Mouse (Mus musculus) gonadal fat pad, adult 2 months (tissue): Measurements from ENCODE around the gene Dlg2. TPM values are rescaled to one million over a fixed set of nuclear protein-coding genes. Genes with fewer than 3 reads are reported as not detected.

Experiments
- DNase-seq: peaks from one replicate; pipeline ENCODE4 v3.0.0-alpha.2; 2012; ENCODE audit warnings: low read depth
- polyA plus RNA-seq: library from polyadenylated mRNA; depleted of rRNA; stranded (reverse); fragments of >200 nt; gene quantifications from 2 replicates; pipeline ENCODE4 v1.2.3, GENCODE M21; 2012

Gene Dlg2
- polyA plus RNA-seq, 1 experiment, result 1.6 TPM

DNA sequence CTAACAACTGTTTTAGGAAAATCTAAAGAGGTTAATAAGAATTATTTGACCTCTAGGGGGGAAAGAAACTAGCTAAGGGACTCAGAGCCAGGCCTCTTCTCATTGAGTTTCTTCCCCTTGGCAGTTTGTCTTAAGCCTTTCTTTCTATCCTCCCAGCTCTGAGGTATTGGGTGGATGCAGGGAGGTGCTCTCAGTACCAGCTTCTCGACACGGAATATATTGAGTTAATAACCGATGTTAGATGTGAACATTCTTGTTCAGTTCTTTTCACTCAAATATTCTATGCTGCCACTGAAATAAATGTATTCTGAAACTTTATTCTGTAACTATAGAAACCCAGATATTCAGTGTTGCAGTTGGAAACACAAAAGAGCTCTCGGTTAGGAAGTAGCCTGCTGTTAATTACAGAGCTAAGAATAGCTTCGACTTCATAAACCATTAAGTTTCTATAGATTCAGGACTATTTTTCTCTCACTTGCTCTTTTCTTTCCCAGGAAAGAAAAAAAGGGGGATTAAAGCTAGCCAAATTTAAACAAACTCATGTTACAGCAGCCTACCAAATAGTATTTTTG is 1907.5 kb downstream of the Dlg2 start:
- DNase-seq, result no peak

- no peak for DNase-seq
These were observed 1915.7 kb downstream of the Dlg2 start for GRCm38 (mm10) chr7:92392052-92392640.

DNA sequence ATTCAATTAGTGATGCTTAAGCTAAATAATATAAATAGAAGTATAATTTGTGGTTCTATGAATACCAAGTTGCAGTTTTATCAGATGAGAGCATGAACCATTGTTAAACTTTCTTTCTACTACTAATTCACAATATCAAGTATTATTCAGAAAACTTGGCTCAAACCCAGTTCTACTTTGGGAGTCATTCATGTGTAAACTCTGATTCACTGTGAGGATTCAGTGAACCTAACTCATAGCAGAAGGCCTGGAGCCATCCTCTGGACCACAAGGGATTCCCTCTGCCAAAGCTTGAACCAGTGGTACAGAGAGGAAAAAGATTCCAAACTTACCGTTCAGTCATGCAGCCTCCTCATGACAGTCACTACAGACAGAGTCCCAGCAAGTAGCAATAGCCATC is 1920.3 kb downstream of the Dlg2 start:
- no peak for DNase-seq

GRCm38 (mm10) chr7:92398841-92399240 is 1922.4 kb downstream of the Dlg2 start:
- DNase-seq, result no peak

DNA sequence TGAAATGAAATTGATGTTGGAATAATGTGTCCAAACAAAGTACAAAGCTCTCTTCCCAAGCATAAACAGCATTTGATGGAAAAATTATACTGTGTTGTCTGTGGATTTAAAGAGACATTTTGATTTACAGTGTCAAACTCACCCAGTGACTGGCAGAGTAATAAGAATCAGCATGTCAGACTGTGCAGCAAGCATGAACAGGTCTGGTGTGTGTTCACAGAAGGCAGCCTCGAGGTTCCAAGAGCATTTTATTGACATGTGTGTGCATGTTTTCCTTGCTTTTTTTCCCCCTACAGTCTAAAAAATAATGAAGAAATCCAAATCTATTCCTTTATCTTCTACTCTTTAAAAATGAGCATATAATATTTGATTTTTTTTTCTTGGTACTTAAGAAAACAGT is 1924.1 kb downstream of the Dlg2 start:
- DNase-seq, result no peak

GRCm38 (mm10) chr7:92401001-92401688 is 1924.7 kb downstream of the Dlg2 start:
- DNase-seq, result no peak

- no peak for DNase-seq
These were observed 1932.0 kb downstream of the Dlg2 start for GRCm38 (mm10) chr7:92408479-92408878.

- no peak for DNase-seq
These were observed 1944.0 kb downstream of the Dlg2 start for GRCm38 (mm10) chr7:92420474-92420873.

DNA sequence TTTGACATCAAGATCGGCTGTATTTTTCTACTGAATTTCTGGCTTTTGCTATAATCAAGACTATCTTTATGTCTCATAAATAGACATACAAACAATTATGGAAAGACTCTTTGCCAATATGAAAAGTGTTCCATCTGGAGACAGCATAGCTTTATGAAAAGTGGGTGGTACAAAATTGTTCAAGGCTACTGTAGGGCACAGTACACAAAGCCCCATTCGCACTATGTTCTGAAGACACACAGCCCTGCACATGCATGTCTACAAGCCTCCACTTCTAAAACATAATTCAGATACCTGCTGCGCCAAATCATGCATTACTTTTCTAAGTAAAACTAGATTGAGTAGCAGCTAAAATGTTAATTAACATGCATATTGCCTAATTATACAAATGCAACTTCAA is 1946.5 kb downstream of the Dlg2 start:
- no peak for DNase-seq

- DNase-seq, result no peak
These were observed 1948.2 kb downstream of the Dlg2 start for GRCm38 (mm10) chr7:92424703-92425102.

- no peak for DNase-seq
These were observed 1950.8 kb downstream of the Dlg2 start for GRCm38 (mm10) chr7:92427280-92427679.

GRCm38 (mm10) chr7:92428629-92429028 is 1952.2 kb downstream of the Dlg2 start:
- DNase-seq, result no peak

DNA sequence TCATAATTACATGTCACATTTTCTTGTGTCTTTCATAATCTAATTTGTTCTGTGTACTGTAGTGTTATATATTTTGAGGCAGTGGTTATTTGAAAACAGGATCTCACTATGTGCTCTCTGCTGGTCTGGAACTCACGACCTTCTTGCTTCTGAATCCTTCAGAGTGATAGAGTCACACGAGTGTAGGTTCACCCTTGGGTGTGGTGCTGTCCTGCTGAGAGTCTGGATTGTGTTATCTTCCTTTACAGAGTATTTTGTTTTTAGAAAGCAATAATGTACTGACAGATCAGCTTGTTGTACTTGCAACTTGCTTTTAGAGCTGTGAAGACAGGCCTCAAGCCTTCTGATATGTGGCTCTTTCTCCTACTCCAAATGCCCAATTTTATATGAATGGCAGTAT is 1953.8 kb downstream of the Dlg2 start:
- no peak for DNase-seq

DNA sequence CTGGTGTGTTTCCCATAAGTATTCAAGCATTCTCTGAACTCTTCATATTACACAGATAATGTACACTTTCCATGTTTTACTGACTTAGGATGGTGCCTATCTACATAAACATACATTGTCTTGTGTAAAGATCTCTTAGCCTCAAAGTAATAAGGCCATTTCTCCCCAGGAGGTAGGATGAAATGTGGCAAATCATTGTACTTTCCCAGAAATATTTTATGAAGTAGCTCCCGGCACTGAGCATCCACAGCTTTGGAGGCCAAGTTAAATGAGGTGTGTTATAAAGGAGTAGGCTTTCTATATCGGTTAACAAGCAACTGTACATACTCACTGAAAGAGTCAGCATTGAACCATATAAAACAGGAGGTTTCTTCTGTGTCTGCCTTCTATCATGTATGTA is 1960.7 kb downstream of the Dlg2 start:
- DNase-seq, result no peak

GRCm38 (mm10) chr7:92439503-92440487 is 1963.3 kb downstream of the Dlg2 start:
- DNase-seq, result no peak

GRCm38 (mm10) chr7:92441611-92442010 is 1965.1 kb downstream of the Dlg2 start:
- DNase-seq, result no peak

- no peak for DNase-seq
These were observed 1965.6 kb downstream of the Dlg2 start for GRCm38 (mm10) chr7:92442082-92442481.

DNA sequence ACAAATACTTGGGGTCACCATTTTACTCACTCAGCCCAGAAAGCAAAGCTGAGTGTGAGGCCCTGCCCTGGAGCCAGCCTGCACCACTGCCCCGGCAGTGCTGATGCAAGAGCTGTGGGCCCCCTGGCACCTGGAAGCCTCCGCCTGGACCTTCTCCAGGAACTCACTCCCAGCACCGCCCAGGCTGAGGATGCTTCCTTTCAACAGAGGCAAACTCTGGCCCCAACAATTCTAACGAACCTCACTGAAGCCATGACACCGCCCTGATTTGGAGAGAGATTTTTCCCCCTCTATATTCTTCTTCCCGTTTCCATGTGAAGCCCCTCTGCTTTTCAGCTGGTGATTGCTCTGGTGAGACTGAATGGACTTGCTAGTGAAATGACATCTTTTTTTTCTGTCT is 1971.5 kb downstream of the Dlg2 start:
- no peak for DNase-seq

DNA sequence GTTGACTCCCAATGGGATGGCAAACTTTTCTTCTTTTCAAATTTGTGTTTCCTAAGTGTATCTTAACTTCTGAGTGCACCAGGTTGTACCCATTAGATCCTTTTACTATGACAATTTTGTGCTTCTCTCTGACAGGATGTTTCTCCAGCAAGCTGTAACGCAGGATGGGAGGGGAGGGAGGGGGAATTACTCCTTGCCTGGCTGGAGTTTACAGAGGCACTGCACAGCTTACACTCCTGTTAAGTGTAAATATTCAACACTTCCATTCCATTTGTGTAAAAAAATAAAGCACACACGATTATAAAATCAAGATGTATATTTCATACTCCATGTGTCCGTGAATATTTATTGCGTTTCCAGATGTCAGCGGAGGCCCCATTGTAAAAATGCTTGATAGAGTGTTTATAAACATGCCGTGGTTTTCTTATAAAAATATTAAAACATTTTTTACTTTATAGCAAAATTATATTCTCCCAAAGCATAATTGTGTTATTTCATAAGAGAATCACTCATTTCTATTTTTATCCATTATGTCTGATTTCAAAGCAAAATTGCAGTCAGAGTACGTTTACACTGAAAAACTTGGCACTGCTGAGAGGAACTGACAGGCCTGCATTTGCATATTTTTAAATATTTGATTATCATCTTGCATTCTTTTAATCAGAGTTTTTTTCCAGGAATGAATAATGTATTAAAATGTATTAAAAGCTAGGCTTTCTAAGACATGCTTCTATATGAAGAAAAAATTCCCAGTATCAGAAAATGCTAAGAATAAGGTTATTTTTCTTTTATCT is 1972.5 kb downstream of the Dlg2 start:
- no peak for DNase-seq

DNA sequence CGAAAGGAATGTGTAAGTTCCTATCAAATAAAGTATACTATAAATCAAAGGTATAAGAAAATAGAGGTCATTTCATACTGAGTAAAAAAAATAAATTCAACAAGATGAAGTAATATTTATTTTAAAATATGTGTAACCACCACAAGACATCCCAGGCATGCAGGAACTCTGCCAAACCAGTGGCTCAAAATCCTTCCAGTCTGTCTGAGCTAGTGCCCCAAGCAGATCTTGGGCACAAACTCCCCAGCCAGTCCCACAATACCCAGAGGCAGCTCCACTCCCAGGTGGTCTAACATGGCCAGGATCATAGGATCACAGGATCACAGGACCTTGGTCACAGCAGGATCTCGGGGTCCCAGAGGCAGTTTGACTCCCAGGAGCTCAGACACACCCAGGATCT is 1977.7 kb downstream of the Dlg2 start:
- DNase-seq, result no peak

DNA sequence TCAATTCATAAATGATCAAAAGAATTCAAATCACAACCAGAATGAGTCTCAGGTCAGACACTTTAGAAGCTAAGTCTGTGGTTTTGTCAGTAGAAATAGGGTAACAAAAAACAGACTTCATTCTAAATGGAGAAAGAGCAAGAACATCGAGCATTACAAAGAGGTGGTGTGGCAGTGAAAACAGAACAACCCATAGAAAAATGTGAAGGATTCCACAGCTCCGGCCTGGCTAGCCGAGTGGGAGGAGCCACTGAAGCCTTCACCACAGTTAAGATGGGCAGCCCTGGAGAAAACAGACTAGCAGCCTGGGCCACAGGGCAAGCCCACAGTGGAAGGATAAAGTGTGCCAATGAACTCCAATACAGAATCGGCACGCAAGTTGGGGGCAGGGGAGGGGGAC is 1979.5 kb downstream of the Dlg2 start:
- DNase-seq, result no peak
